Mouse (Mus musculus) left cerebral cortex, postnatal 36 days (tissue): ENCODE measurements around the gene Agbl1. TPM values are rescaled to one million over a fixed set of nuclear protein-coding genes. Genes with fewer than 3 reads are reported as not detected.

ENCODE experiments used
- DNase-seq, 2 experiments: peaks; one replicate each; pipeline ENCODE4 v3.0.0; 2021 to 2022; ENCODE audit warnings: low spot score in 2 of 2, mixed read lengths in 1 of 2
- intact Hi-C: fragments of 180-260 bp; cut with DNase I; formaldehyde crosslinking; loops from one replicate; pipeline ENCODE4 v1.15.1; 2025
- total RNA-seq, 2 experiments: library from RNA; stranded (reverse); gene quantifications; 2 replicates each; pipeline ENCODE4 v1.2.3; 2021

The Agbl1 gene
- total RNA-seq, 2 experiments from 2014 or later = 0.37 to 0.43 TPM

- DNase-seq = peak; percentile 5 to 6
- intact Hi-C loops = no loop called here
Measured at GRCm38 (mm10) chr7:76889416-76890209, 659.9 kb downstream of the Agbl1 start.

DNA sequence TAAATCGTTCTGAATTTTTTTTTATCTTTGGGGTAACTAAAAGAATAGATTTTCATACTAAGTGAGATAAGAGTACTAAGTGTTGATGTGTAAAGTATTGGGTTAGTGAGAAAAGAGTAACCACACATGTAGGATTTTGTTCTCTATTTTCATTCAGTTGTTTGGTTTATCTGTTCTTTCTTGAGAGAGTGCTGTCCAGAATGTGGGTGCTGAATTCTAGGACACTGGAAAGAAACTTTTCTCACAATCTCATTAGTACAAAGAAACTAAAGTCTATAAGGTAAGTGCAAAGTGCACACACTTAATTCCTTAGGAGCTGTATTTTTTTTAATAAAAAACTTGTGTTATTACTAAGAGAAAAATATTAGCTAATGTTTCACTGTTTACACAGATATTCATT, 674.4 kb downstream of the Agbl1 start:
- intact Hi-C loops = no loop called here

GRCm38 (mm10) chr7:76911672-76912071, 682.0 kb downstream of the Agbl1 start:
- intact Hi-C loops = no loop called here
- no peak for DNase-seq

More for the DNA sequence above, 674.4 kb downstream of the Agbl1 start:
- no peak for DNase-seq

DNA sequence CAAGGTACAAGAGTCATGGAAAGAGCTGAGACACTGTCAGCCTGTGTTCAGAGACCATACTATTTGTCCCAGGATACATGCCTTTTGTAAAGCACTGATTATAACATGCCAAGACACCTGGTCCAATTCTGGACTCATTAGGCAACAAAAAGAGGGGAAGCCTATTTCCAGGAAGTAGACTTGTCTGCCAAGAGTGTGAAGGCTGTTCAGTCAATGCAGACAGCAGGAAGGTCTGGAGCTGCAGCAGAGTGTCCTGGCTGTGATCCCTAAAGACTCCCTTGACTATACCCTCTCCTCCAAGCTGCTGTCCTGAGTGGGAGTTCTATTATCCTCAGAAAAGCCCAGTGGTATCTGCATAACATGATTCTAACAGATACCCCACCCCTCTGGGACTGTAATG, 689.2 kb downstream of the Agbl1 start:
- no peak for DNase-seq
- intact Hi-C loops = no loop called here

- intact Hi-C loops = no loop called here
- no peak for DNase-seq
Measured at GRCm38 (mm10) chr7:76921671-76922070, 692.0 kb downstream of the Agbl1 start.

DNA sequence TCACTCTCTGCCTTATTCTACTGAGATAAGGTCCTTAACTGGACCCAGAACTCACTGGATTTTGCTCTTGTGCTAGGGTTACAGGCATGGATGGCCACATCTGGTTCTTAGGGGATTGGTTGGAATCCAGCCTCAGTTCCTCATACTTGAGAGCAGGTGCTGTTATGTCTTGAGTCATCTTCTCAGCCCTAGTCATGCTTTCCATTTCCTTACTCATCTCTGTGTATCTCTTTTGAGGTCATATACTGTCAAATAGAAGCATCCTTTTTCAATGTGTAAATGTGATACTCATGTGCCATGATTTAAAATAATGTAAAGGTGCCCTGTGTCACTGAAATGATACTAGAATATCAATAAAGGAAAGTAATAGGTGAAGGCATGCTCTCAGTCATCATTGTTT, 705.5 kb downstream of the Agbl1 start:
- DNase-seq = no peak
- intact Hi-C loops = no loop called here

DNA sequence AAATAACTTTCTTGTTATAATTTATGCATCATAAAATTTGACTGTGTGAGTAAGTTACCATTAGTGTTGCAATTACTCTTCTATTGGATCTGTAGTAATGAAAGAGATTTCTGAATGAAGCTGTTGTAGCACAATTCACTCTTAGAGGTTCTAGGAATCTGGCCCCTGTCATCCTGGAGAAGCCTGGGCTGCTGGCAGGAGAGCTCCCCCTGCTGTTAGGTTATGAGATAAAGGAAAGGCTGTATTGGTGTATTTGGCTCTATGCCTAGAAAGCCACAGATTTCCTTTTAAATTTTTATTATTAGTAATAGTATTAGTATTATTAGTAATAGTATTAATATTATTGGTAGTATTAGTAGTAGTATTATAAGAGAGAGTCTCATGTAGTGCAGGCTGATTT, 711.8 kb downstream of the Agbl1 start:
- no peak for DNase-seq
- intact Hi-C loops = loop anchor here (2.0 to 5.0 kb wide), 2 partner anchors 549 to 1029 kb away; no protein-coding TSS in a partner anchor

DNA sequence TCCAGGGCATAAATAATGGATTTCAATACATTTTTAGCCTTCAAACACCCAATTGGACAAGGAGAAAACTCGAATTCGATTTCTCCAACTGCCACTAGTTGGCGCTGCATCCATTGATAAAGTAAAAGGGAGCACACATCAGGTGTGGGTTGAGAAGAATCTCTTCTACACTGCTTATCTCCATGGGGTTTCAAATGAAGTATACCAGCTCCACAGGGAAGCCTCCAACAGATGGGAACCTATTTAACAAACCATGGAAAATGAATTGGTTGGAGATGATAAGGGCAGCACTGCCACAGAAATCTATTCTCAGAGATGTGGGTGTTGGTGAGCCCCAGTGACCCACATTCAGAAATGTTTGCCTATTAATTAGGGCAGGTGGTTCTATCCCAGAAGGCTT, 741.6 kb downstream of the Agbl1 start:
- DNase-seq = no peak
- intact Hi-C loops = no loop called here

DNA sequence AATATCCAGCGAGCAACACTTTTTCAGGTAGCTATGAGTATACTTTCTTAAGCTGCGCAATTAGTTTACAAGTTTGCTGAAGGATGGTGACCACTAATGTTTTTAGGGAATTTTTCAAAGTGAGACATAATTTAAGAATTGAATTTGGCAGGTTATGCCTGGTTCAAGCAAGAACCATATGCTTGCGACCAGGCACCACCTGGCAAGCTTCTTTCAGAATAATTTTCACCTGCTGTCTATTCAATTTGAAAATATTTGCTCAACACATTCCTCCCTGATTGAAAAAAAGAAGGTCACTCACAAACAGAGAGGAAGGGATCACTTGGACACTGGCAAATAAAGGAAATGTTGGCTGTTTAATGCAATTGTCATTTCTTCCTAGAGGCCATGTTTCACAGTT, 779.9 kb downstream of the Agbl1 start:
- no peak for DNase-seq
- intact Hi-C loops = no loop called here

DNA sequence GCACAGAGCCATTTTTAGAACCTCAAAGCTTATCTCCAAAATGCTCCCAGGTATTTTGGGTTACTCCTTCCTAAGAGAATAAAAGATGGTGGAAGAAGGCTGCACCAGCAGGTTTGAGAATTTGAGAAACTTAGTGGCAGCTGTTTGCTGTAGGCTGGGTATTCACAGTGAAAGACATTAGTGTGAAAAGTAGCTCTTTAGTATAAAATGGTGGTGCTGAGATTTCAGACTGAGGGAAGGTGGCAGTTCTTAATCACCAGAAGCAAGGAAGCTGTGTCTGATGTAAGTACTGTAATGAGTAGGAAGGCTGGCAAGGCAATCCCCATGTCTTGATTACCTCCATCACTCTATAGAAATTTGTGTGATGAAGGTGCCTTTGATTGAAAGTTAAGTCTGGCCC, 799.3 kb downstream of the Agbl1 start:
- intact Hi-C loops = no loop called here
- DNase-seq = peak in 1 of 2 experiments; percentile 5

DNA sequence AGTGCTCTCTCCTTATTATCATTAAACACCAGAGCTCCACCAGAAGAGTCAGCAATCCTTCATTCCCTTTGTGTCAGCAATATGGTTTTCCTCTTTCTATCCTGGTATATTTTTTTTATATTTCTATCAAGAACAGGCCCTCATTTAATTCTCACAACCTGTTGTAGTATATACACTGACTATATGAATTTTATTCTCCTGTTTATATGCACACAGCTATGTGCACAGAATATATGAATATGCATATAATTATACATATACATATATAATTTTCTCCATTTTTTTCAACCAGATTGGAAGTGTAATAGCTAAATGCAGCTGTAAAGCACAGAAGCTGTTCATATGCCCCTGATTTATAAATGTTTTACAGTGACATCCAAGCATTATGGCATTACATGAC, 846.3 kb downstream of the Agbl1 start:
- DNase-seq = no peak

GRCm38 (mm10) chr7:77087266-77087665, 857.6 kb downstream of the Agbl1 start:
- intact Hi-C loops = no loop called here
- DNase-seq = no peak

More for the DNA sequence above, 846.3 kb downstream of the Agbl1 start:
- intact Hi-C loops = no loop called here

DNA sequence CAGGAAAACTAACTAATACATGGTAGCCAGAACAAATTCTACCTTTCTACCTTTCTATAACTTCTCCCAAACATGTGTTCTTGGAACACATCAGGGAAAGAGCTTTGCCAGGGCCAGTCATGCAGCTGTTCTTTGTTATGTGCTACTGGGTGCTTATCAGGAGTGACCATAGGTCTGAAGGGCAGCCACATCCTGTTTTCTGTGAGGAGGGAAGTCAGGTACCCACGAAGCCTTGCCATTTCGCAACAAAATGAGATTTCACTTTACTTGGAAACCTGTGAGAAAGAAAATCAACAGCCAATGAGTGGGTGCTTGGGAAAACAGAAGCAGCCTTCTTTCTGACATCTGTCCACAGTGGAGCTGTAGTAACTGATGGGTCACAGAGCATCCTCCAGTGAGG, 865.5 kb downstream of the Agbl1 start:
- DNase-seq = no peak
- intact Hi-C loops = no loop called here

- intact Hi-C loops = no loop called here
- DNase-seq = no peak
Measured at GRCm38 (mm10) chr7:77114021-77114420, 884.3 kb downstream of the Agbl1 start.

DNA sequence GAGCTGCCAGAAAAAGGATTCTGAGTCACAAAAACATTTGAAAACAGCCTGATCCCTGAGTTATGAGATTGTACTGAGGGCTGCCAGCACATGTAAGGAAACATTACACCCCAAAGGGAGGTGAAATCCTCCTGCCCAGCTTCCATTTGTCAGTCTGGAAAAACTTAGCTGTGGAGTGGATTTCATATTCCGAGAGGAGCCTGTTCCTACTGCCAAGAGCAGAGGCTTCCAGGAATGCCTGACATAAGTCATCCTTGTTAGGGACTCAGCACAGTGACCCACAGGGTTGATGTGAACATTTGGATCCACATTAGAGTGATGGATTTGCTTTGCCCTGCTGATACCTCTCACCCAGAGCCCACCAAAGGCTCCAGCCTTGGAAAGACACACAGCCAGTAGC, 899.4 kb downstream of the Agbl1 start:
- intact Hi-C loops = no loop called here
- DNase-seq = no peak

DNA sequence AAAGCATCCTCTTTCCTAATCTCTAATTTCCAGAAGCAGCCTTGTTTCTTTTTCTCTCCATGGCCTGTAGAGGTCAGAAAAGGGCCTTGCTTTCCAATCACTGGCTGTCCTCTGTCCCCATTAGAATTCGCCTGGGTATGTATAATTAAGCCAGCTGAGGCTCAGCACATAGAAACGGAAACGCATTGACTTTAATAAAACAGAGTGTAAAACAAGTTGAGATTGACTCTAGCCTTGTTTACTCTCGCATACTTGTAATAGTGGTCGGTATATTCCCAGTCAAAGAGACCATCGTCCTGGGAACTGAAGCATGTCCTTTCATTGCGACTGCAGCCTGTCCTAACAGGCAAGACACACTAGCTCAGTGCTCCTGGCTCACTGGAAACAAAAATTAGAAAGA, 902.3 kb downstream of the Agbl1 start:
- intact Hi-C loops = loop anchor here (10.0 kb wide), 1 partner anchor 1443 kb away; no protein-coding TSS in a partner anchor

GRCm38 (mm10) chr7:77132615-77133420, 903.1 kb downstream of the Agbl1 start:
- peak; percentile 12 to 28 for DNase-seq
- intact Hi-C loops = loop anchor here (10.0 kb wide), 1 partner anchor 1442 kb away; no protein-coding TSS in a partner anchor

More for the DNA sequence above, 902.3 kb downstream of the Agbl1 start:
- DNase-seq = no peak

GRCm38 (mm10) chr7:77134860-77135259, 905.2 kb downstream of the Agbl1 start:
- no peak for DNase-seq
- intact Hi-C loops = loop anchor here (10.0 kb wide), 1 partner anchor 1440 kb away; no protein-coding TSS in a partner anchor

DNA sequence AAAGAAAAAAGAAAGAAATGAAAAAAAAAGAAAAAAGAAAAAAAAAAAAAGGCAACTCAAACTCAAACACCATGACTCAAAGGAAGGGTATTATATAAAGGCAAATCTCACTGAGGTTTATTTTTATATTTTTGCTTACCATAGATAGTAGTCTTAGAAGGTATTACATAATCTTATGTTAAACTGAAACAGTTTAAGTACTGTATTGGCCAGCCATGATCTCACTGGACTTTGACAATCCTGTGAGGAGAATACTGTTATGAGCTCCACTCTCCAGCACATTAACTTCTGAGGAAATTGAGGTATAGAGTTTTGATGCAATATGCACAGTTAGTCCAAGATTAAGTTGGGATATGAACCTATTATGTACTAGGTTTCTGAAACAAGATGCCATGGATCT, 909.0 kb downstream of the Agbl1 start:
- intact Hi-C loops = loop anchor here (10.0 kb wide), 1 partner anchor 1436 kb away; no protein-coding TSS in a partner anchor

GRCm38 (mm10) chr7:77147527-77147926, 917.8 kb downstream of the Agbl1 start:
- intact Hi-C loops = no loop called here
- DNase-seq = no peak

More for the DNA sequence above, 909.0 kb downstream of the Agbl1 start:
- no peak for DNase-seq
